Mouse (Mus musculus) E14TG2a.4 (cell line): ENCODE measurements around the gene Gm20388.

ENCODE experiments used
- CTCF ChIP-seq: conservative IDR thresholded peaks from 2 replicates; pipeline ENCODE4 v1.5.1; 2014; ENCODE audit warnings: low read length
- NANOG ChIP-seq: IDR thresholded peaks from 2 replicates; pipeline ENCODE4 v1.6.1; 2014; ENCODE audit warnings: borderline replicate concordance, low read length, mixed read lengths
- POU5F1 ChIP-seq: IDR thresholded peaks from 2 replicates; pipeline ENCODE4 v1.6.1; 2014; ENCODE audit warnings: low read length, borderline replicate concordance

DNA sequence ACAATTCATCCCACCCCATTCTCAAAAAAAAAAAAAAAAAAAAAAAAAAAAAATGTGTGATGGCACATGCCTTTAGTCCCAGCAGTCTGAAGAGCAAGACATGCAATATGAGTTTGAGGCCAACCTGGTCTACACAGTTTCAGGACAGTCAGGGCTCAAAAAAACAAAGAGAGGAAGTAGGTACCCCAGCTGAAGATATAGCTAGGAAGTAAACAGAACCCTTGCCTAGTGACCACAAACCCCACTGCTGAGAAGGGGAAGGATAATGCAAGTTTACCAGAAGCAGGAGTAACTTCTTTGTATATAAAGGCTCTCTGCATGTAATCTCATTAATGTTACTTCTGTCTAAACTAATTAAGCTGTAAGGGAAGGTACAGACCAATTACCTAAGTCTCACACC is 3122.1 kb downstream of the Gm20388 start:
- TF ChIP-seq CTCF, result no peak
- TF ChIP-seq POU5F1, result no peak
- no peak for TF ChIP-seq NANOG
